Mouse (Mus musculus): ENCODE measurements around the gene Marcks. TPM values are rescaled to one million over a fixed set of nuclear protein-coding genes. Genes with fewer than 3 reads are reported as not detected.

The Marcks gene
- polyA plus RNA-seq (2015; fragmentation: Nextera tagmentation; extraction: Ambion mirVana), result 126 and 148 TPM in 2 replicates

DNA sequence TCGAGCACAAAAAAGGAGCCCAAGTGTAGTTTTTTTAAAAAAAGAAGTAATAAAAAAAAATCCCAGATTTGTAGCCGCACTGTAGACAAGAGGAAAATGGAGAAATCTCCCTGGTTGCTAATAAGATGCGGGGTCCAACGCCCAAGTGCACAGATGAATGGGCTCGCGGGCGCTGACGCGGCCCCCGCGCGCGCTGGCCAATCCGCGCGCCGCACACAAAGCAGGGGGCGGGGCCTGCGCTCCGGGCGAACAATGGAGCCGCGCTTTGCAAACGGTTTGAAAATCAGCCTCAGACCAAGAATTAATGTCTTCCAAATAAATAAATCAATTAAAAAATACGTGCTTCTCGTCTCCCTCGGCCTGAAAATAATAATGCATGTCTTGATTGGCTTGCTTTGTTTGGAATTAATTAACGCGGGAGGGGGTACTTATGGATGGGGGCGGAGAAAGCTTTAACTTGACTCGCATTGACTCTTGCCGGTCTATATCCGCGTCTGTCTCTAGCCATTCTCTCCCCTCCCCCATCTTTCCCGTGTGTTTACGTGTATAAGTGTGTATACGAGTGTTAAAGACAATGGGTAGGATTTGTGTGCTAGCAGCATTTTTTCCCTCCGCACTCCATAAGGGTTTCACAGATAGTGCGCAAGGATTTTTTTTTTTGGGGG lies at the start of gene Marcks:
Gene Marcks, minus strand, starts transcription at position 143 of the 665 bp plus-strand sequence.
- H3K9me3 ChIP-seq, result no peaks in the 10 kb centered on the region

DNA sequence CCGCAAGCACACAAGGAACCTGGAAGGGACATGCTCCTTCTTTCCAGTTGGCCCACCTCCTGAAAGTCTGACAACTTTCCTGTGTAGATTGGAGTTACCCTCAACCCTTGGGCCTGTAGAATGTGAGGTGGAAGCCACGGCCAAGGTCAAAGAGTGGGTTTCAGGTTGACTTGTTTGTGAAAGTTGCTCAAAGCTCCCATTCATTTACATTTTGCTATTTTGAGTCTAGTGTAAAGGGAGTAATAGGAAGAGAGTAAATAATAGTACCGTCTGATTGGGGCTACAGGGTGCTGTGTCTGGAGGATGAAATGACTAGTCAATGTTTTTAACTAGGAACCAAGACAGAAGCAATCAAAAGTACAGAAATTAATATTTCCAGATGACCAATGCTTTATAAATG lies 38.4 kb upstream of the Marcks start:
- Histone ChIP-seq H3K4me2 (no peak overlapping the region), H3K9ac (no peak overlapping the region), H3K36me3 (no peaks in the 10 kb centered on the region), H3K9me3 (no peaks in the 10 kb centered on the region), H3K4me3 (no peak overlapping the region), H3K4me1 (no peaks in the 10 kb centered on the region), H3K27ac (no peak overlapping the region), H3K27me3 (no peaks in the 10 kb centered on the region)
- 91% methylated on average over 3 of the region's 3 CpGs for WGBS
- no peak for ATAC-seq (ENCODE audit: insufficient number of reproducible peaks, low FRiP score, low TSS enrichment, low read depth)

More for the DNA sequence above, at the start of gene Marcks:
- H3K4me2 ChIP-seq, result peak within 1 kb of the TSS; percentile 77
- under 1% methylated on average over 39 of the region's 39 CpGs for WGBS
- H3K4me3 ChIP-seq, result peak within 1 kb of the TSS; percentile 64
- peak within 1 kb of the TSS; percentile 98 for H3K27ac ChIP-seq
- peak within 1 kb of the TSS; percentile 84 for H3K9ac ChIP-seq
- H3K4me1 ChIP-seq, result peaks cover 8% of the 10 kb centered on the region
- peak; percentile 62 for ATAC-seq (ENCODE audit: insufficient number of reproducible peaks, low FRiP score, low TSS enrichment, low read depth)
- peaks cover 9% of the 10 kb centered on the region for H3K36me3 ChIP-seq
- H3K27me3 ChIP-seq, result no peaks in the 10 kb centered on the region

DNA sequence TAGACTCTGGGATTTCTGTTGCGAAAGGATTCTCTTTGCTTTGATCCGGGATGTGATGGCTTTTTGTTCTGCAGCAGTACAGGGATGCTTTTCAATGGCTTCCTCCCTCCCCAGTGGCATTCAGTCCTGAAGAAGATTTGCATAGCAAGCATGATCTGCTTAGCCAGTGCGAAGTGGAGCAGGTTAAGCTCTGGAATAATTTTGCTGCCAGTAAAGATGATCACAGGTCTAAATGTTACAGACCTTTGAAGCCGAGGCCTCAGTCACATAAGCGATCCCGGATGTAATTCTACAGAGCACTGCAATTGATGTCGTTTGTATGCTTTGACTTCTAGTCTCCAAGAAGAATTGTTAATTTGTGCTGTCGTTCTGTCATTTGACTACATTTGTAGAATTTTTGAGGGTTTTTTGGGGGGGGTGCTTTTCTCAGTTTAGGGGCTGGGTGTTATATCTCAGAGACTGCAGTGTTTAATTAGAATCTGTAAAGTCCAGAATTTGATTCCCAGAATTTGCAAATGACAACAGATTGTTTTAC lies 33.8 kb upstream of the Marcks start:
- Histone ChIP-seq H3K4me3 (no peak overlapping the region), H3K4me2 (no peak overlapping the region), H3K36me3 (no peaks in the 10 kb centered on the region), H3K9me3 (no peaks in the 10 kb centered on the region), H3K4me1 (no peaks in the 10 kb centered on the region), H3K27ac (no peak overlapping the region), H3K9ac (no peak overlapping the region), H3K27me3 (no peaks in the 10 kb centered on the region)
- no peak for ATAC-seq (ENCODE audit: insufficient number of reproducible peaks, low FRiP score, low TSS enrichment, low read depth)
- 76% methylated on average over 8 of the region's 8 CpGs for WGBS

DNA sequence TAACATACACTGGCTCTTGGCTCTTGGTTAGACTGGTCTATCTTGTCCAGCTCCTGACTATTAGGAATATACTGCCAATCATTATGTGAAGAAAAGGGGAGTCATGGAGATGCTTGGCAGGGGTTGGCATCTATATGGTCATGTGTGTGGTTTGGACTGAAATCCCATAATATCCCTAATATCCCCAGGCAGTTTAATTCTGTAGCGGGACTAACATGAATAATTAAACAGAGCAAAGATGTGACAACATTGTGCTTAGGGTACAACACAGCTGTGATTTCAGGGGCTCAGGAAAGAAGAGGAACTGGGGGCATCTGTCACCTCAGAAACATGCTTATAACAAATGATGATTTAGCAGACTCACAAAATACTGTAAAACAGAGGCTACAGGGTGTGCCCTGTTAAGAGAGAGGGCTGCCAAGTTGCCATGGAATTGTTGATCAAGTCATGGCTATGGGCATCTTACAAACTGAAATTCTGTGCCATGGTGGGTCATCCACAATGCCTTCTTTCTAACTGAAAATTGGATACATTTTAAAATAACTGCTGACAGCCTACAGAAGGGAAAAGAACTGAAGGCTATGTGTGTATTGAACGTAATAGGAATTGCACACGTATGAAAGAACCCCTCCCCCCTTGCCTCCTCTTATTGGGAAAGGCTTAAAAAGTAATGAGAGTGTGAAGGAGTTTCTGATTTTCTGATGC lies 33.1 kb upstream of the Marcks start:
- H3K4me2 ChIP-seq, result no peak overlapping the region
- no peak overlapping the region for H3K4me3 ChIP-seq
- no peak overlapping the region for H3K27ac ChIP-seq
- ATAC-seq (ENCODE audit: insufficient number of reproducible peaks, low FRiP score, low TSS enrichment, low read depth), result no peak
- H3K9me3 ChIP-seq, result no peaks in the 10 kb centered on the region
- H3K36me3 ChIP-seq, result no peaks in the 10 kb centered on the region
- no peaks in the 10 kb centered on the region for H3K4me1 ChIP-seq
- 70% methylated on average over 3 of the region's 3 CpGs for WGBS
- no peak overlapping the region for H3K9ac ChIP-seq
- H3K27me3 ChIP-seq, result no peaks in the 10 kb centered on the region

DNA sequence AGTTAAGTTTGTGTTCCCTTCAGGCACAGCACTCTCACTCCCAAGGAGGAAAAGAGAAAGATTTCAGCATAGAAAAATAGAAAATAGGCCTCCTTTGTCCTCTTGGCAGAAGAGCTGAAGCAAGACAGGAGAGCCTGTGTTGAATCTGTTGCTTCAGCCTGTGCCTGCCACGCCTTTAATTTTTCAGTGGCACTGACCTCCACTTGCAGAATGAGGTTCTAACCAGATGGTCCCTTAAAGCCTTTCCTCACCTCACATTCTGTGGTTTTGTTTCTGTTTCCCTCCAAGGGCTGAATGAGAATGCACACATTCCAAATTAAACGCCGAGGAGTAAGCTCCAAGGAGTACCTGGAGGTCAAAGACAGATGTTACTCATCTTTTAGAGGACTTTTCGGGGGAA lies 32.2 kb upstream of the Marcks start:
- H3K36me3 ChIP-seq, result no peaks in the 10 kb centered on the region
- 56% methylated on average over 4 of the region's 4 CpGs for WGBS
- H3K9me3 ChIP-seq, result no peaks in the 10 kb centered on the region
- H3K27me3 ChIP-seq, result no peaks in the 10 kb centered on the region
- H3K27ac ChIP-seq, result no peak overlapping the region
- no peak overlapping the region for H3K4me2 ChIP-seq
- H3K9ac ChIP-seq, result no peak overlapping the region
- no peak for ATAC-seq (ENCODE audit: insufficient number of reproducible peaks, low FRiP score, low TSS enrichment, low read depth)
- no peak overlapping the region for H3K4me3 ChIP-seq
- no peaks in the 10 kb centered on the region for H3K4me1 ChIP-seq

DNA sequence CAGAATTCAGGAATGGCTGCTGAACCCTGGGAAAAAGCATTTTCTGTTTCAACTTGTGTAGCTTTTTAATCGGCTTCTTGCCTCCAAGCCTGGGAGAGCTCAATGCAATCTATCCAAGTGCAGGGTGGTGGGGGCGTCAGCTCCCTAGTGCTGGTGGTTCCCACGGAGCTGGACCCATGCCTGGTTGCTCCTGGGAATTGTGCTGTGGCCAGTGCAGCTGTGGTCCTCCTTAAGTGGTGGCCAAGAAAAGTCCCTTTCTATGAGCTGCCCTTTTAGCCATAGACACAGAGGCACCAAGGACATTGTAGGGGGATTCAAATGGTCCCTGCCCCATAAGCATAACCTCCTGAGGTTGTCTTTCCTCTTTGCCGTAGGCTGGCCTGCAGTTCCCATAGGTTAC lies 31.7 kb upstream of the Marcks start:
- Histone ChIP-seq H3K9me3 (no peaks in the 10 kb centered on the region), H3K9ac (no peak overlapping the region), H3K4me1 (no peaks in the 10 kb centered on the region), H3K36me3 (no peaks in the 10 kb centered on the region), H3K27me3 (no peaks in the 10 kb centered on the region), H3K4me3 (no peak overlapping the region), H3K4me2 (no peak overlapping the region), H3K27ac (no peak overlapping the region)
- ATAC-seq (ENCODE audit: insufficient number of reproducible peaks, low FRiP score, low TSS enrichment, low read depth), result no peak
- WGBS, result 56% methylated on average over 4 of the region's 4 CpGs

DNA sequence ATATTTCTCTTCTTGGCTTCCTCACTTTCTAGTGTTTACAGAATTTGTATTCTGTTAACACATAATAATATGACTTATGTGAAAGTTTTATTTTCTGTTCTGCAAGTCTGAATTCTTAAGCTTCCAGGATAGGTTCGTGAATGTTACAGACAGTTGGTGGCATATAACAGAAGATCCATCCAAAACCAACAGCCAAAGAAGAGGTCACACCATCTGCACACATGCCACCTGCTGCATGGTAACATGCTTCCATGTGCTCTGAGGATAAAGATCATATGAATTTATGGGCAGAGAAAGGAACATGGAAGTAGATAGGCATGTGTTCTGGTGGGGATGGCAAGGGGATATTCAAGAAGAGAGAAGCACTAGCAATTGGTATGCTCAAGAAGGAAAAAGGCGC lies 28.8 kb upstream of the Marcks start:
- Histone ChIP-seq H3K4me3 (no peak overlapping the region), H3K36me3 (no peaks in the 10 kb centered on the region), H3K9me3 (no peaks in the 10 kb centered on the region), H3K9ac (no peak overlapping the region), H3K4me2 (no peak overlapping the region), H3K27ac (no peak overlapping the region), H3K27me3 (no peaks in the 10 kb centered on the region), H3K4me1 (no peaks in the 10 kb centered on the region)
- WGBS, result 77% methylated on average over 2 of the region's 2 CpGs
- no peak for ATAC-seq (ENCODE audit: insufficient number of reproducible peaks, low FRiP score, low TSS enrichment, low read depth)

DNA sequence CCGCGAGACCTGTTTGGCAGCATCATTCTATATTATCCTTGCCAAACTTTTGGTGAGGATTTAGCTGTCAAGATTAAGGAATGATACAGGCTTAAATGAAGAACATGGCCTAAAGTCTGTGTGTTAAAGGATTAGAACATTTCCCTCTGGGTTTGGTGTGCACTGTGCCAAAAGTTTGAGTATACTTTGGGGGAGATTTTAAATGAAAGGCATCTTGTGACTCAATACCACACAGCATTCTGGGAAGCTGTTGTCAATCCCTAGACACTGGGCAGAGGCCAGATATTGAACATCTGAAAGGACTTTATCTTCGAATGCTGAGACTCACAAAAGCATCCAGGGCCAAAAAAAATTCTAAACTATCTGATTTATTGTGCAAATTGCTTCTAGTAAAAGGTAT lies 21.0 kb upstream of the Marcks start:
- H3K36me3 ChIP-seq, result no peaks in the 10 kb centered on the region
- 62% methylated on average over 3 of the region's 3 CpGs for WGBS
- H3K27me3 ChIP-seq, result no peaks in the 10 kb centered on the region
- no peak overlapping the region for H3K4me2 ChIP-seq
- no peak overlapping the region for H3K27ac ChIP-seq
- H3K4me1 ChIP-seq, result no peaks in the 10 kb centered on the region
- peak; percentile 35; the same call in 1 of the 2 replicates for ATAC-seq (ENCODE audit: insufficient number of reproducible peaks, low FRiP score, low TSS enrichment, low read depth)
- no peaks in the 10 kb centered on the region for H3K9me3 ChIP-seq
- H3K9ac ChIP-seq, result no peak overlapping the region
- no peak overlapping the region for H3K4me3 ChIP-seq

DNA sequence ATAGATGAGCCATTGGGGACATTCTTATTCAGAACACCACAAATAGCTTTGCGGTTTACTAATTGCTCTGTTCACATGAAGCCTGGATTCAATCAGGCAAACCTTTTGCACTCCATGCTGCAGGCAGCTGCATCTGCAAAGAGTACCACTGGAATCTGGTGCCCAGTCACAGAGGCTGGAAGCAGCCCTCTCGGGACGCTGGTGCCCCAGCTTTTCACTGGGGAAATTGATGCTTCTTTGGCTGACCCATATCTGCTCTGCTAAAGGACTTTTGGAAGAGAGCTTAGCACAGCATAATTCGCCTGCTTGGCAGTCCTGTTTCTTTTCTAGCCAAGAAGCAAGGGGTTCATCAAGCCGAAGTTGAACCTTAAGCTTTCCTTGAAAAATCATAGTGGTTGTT lies 18.4 kb upstream of the Marcks start:
- Histone ChIP-seq H3K27me3 (no peaks in the 10 kb centered on the region), H3K4me3 (no peak overlapping the region), H3K9ac (no peak overlapping the region), H3K27ac (no peak overlapping the region), H3K36me3 (no peaks in the 10 kb centered on the region), H3K9me3 (no peaks in the 10 kb centered on the region), H3K4me1 (0 out of 2 replicates have a peak, but pooled peaks cover 2% of the 10 kb centered on the region), H3K4me2 (no peak overlapping the region)
- ATAC-seq (ENCODE audit: insufficient number of reproducible peaks, low FRiP score, low TSS enrichment, low read depth), result no peak
- 68% methylated on average over 5 of the region's 5 CpGs for WGBS

DNA sequence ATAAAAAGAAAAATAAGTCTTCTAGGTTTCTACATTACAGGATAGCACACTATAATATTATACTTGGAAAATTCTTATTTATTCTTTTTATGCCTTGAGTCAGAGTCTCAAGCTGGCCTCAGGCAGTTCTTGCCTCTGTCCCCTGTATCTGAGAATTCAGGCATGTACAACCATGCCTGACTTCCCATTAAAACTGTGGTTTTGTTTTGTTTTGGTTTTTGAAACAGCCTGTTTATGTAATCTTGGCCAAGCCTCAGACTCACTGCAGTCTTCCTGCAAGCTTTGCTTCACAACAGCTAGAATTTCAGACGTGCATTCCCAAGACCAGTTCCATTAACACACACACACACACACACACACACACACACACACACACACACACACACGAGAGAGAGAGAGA lies 16.4 kb upstream of the Marcks start:
- H3K9me3 ChIP-seq, result no peaks in the 10 kb centered on the region
- H3K9ac ChIP-seq, result no peak overlapping the region
- no peaks in the 10 kb centered on the region for H3K27me3 ChIP-seq
- no peaks in the 10 kb centered on the region for H3K36me3 ChIP-seq
- ATAC-seq (ENCODE audit: insufficient number of reproducible peaks, low FRiP score, low TSS enrichment, low read depth), result no peak
- H3K27ac ChIP-seq, result no peak overlapping the region
- H3K4me1 ChIP-seq, result 0 out of 2 replicates have a peak, but pooled peaks cover 2% of the 10 kb centered on the region
- H3K4me3 ChIP-seq, result no peak overlapping the region
- WGBS, result 17% methylated on average over 1 of the region's 2 CpGs
- no peak overlapping the region for H3K4me2 ChIP-seq

DNA sequence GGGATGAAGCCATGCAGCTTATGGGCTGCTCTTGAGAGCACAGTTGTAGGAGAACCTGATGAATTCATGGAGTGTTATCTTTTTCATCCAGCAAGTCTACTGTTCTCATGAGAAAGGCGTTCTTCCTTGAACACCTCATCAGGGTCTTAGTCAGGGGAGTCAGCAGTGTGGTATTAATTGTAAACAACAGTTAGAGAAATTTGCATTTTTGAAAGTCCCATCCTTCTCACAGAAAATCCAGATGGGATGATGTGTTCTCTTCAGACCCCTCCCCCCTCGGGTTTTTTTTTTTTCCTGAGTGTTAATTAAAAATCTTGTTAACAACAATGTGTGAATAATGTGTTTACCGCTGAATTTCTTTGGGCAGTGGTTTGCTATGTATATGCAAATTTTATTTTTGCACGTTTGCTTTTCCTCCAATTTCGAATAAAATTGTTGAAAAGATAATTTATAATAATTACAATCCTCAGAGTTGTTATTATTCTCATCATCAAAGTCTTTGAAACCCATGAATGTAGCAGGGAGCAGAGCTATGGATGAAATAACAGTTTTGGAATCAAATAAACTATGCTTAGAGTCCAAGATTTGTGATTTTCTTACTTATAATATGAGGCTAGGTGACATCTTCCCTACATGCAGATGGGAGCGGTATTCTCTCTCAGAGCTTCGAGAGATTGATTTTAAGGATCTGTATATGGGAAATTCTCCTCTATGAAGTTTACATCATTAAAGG lies 13.0 kb upstream of the Marcks start:
- no peak for ATAC-seq (ENCODE audit: insufficient number of reproducible peaks, low FRiP score, low TSS enrichment, low read depth)
- Histone ChIP-seq H3K36me3 (no peaks in the 10 kb centered on the region), H3K9me3 (no peaks in the 10 kb centered on the region), H3K27ac (no peak overlapping the region), H3K27me3 (no peaks in the 10 kb centered on the region), H3K4me3 (no peak overlapping the region), H3K4me2 (no peak overlapping the region), H3K4me1 (0 out of 2 replicates have a peak, but pooled peaks cover 2% of the 10 kb centered on the region), H3K9ac (no peak overlapping the region)
- WGBS, result 86% methylated on average over 7 of the region's 7 CpGs

DNA sequence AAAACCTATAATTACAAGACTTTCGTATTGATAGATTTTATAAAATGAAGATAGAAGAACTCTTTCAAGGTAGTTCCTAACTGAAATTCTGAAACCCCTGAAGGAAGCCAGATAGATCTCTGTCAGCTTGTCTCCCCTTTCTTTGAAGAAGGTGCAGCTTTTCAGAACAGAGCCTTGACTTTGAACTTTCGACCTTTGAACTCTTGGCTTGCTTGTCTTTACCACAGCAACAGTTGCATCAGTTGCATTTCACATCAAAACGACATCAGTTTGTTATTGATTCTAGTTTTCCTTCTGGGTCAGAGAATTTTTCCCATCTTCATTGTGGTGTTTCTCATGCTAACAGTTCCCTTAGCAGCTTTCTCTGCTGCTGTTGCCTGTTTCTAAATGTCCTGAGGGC lies 9.3 kb upstream of the Marcks start:
- 67% methylated on average over 3 of the region's 3 CpGs for WGBS
- no peaks in the 10 kb centered on the region for H3K36me3 ChIP-seq
- H3K4me3 ChIP-seq, result no peak overlapping the region
- H3K9me3 ChIP-seq, result no peaks in the 10 kb centered on the region
- no peak overlapping the region for H3K9ac ChIP-seq
- no peaks in the 10 kb centered on the region for H3K4me1 ChIP-seq
- H3K27me3 ChIP-seq, result no peaks in the 10 kb centered on the region
- no peak for ATAC-seq (ENCODE audit: insufficient number of reproducible peaks, low FRiP score, low TSS enrichment, low read depth)
- no peak overlapping the region for H3K27ac ChIP-seq
- H3K4me2 ChIP-seq, result no peak overlapping the region

Measured in limb, embryonic 15.5 days (tissue).